Mouse (Mus musculus) MN1 (cell line): ENCODE measurements around the gene Kif27.
A peak's percentile ranks its signal among the peaks of the same experiment; 100 is the strongest.
"Not testable (repeated sequence)": the region's sequence is repeated elsewhere in the genome, so short reads cannot be mapped to it uniquely, and the experiment has no call there.

Experiments
- DNase-seq: peaks from one replicate; pipeline ENCODE4 v3.0.0-alpha.2; 2016; ENCODE audit warnings: low spot score

Kif27 gene

DNA sequence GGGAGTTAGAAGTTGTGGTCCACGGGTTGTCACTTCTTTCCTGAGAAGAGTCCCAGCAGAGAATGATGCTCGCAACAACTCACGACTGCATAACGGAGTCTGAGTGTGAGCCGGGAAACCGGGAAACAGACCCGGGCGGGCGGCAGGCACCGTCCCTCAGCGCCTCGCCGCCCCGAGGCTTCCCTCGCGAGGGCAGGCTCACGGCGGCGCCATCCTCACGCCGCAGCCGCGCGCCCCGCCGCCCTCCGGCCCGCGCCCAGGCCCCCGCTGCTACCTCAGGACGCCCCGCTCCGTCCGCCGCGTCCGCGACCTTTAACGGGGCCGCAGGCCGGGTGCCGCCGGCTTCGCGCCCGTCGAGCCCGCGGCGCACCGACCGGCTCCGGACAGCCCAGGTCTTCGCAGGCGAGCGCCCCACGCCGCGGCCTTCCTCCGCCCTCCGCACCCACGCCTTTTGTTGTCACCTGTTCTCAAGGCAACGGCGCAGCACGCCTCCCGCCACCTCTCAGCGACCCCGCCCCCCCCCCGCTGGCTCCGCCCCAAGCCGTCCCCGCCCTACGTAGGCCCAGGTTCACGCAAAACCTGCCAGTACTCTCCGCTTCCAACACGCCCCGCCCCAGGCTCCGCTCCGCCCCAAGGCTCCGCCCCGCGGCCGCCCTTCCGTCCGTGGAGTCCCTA, at the start of gene Kif27:
Gene Kif27, minus strand, starts transcription at position 494 of the 675 bp plus-strand sequence.
- peak; percentile 54 for DNase-seq

DNA sequence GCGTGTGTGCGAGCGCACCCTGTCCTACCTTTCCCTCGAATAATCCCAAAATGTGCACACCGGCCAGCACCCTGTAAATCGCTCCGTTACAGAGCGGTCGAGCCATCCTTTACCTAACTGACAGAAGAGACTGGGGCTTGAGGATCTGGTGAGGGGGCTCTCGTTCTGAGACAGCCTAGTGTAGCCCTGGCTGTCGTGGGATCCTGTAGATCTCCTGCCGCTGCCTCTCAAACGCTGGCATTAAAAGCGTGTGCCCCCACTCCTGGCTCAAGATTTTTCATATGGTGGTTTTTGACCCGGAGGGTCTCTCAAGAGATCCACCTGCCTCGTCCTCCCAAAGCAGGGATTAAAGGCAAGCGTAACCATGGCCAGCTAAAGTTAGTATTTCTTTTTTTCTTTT, 44.3 kb upstream of the Kif27 start, which contains the start of gene Hnrnpk:
Gene Hnrnpk, minus strand, starts transcription at position 101 of the 400 bp plus-strand sequence.
- not testable (repeated sequence) for DNase-seq

DNA sequence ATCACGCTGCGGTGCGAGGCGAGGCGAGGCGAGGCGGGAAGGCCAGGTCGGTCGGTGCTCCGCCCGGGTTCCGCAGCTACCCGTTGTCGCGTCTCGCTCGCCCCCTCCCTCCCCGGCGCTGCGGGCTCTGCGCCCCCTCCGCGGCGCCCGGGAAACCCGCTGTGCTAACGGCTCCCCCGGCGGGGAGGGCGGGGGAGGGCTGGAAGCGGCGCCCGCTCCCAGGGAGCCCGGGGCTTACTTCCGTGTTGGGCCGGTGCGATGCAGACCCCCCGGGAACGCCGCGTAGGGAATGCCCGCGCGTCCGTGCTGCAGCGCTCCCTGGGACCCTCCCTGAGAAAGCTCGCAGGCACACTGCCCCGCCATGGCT, 43.8 kb upstream of the Kif27 start:
- no peak for DNase-seq

DNA sequence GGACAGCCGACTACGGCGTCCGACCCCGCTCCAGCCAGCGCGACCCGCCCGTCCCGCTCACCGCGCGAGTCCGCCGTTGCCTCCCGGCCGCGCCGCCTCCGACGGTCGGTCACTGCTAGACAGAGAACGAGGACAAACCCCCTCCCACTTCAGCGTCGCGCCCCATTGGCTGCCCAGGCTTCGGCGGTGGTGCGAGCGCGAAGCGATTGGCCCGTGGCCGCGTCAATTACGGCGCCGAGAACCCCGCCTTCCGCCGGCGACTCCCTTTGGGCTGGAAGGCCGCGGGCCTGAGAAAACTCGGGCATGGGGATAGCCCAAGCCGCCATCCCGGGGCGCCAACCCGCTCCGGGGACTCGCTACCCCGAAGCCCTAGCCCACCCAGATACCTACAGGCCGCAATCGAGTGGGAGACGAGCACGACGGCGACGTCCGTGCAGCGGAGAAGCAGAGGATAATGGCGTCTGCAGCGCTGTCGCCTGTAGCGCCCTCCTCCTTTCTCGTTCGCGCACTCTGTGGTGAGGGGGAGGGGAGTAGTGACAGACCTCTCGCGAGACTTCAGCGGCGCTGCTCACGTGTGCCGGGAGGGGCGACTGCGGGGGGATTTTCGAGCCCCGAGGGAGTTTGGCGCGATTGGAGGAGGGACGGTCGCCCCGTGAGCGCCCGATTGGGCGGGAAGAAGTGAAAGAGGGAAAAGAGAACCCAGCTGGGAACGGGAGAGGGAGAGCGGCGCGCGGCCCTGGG, 43.3 kb upstream of the Kif27 start, which contains the start of gene Rmi1:
Gene Rmi1, plus strand, starts transcription at position 246 of the 741 bp plus-strand sequence.
- peak; percentile 99 for DNase-seq

DNA sequence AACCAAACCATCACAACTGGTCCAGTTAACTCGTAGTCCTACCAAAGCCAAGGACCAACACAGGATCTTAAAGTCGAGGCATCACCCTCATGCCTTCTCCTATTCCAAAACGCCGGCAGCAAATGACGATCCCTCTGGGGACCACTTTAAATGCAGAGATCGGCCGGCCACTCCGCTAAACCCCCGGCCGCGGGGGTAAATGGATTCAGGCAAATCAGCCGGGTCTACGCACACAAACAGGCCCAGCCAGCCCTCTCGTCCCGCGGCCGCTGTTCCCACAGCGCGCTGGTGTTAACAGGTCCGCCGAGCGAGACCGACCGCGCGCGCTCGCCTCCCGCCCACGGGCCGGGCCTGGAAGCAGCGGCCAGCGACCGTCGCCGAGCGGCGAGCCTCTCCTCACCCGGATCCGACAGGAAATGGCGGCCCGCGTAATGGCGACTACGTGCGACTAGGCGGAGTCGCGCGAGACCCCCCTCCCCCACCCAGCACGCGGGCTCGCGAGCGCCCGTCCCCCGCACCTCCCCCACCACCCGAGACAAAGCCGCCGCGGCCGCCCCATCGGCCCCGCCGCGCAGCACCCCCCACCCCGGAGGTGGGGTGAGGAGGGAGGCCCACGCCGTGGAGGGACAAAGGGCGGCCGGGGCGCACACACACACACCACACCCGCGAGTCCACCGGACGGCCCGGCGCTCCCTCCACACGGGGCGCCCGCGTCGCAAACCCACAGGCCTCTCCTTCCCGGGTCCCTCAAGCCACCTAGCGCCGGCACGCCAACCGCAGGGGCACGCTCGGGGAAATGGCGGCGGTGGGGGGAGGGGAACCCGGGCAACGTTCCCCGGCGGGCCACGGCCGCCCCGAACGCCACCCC, 42.4 kb upstream of the Kif27 start:
- peak; percentile 82 for DNase-seq

DNA sequence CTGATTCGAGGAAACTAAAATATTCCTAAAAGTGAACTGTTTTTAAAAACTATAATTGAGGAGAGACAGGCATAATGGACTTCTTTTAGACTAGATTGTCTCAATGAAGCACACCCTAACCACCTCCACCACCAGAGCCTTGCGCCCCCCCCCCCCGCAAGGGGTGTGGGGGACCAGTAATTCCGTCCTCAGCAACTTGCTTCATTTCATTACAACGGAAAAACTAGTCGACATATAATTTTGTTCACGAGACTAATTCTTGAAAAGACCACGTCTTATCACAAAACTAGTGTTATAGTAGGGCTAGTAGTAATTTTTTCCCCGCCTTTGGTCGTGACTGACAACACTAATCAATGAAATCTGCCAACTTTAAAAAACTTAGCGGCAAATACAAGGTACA, 41.7 kb upstream of the Kif27 start:
- DNase-seq = no peak

DNA sequence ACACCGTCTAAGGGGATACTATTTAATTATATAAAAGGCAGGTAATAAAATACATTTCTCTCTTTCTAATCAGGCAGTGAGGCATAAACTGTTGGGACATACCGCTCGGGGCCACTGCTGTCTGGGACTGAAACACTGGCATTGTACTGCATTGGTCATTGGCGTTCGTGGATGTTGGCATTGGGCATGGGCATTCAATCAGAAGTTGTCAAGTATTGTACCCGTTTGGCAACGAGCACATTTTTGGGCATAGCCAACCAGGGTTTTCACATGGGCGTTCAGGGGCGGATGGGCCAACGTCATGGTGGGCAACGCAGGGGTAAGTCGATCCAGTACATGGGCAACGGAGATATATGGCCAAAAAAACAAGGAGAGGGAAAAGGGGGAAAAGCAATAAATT, 38.7 kb upstream of the Kif27 start:
- no peak for DNase-seq

DNA sequence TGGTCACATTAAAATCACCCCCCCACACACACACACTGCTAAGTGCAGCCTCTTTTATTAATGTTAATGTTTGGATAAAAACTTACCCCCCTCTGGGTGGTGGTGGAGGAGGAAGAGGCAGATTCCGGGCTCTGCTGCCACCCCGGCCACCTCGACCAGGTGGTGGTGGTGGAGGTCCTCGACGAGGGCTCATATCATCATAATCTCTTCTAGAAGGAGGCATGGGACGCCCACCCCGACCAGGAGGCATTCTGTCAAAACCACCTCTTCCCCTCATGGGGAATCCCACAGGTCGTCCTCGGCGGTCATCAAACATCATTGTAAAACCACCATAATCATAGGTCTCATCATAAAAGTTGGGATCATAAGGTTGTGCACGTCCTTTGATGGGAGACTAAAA, 35.5 kb upstream of the Kif27 start:
- not testable (repeated sequence) for DNase-seq

DNA sequence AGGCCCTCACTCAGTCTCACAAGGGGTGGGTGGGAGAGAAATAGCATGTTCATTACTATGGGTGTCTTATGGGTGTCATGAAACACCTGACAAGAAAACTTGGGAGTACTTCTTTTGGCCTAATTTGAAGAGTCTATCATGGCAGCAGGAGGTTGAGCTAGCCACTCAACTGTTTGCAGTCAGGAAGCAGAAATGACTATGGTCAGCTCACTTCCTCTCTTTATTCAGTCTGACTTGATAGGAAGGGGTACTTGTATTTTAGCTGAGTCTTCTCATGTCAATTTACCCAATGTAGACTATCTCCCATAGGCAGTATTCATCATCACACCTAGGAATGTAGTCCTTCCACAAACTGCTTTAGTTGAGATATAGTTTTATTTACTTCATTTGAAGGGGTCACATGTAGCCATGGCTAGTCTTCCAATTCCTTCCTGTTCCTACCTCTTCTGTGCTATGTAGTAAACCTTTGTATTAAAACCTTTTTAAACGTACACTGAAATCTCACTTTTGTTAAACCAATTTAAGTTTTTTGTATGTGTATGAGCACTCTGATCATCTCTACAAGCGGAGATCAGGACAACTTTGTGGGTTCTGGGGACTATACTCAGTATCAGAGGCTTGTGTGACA, 30.5 kb upstream of the Kif27 start:
- DNase-seq = no peak

DNA sequence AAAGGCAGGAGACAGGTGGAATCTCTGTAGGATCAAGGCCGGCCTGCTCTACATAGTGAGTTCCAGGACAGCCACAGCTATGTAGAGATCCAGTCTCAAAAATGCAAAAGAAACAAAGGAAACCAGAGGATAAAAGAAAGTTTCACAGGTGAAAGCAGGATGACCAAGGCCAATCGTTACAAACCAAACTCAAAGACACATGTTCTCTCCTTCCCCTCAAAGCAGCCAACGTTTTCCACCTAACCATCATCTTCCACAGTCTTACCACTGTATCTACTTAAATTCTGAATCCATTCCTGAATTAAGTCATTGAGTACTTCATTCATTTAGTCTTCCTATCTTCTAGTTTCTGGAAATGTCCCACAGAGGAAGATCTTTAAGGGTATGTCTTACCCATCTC, 29.5 kb upstream of the Kif27 start:
- DNase-seq = no peak

DNA sequence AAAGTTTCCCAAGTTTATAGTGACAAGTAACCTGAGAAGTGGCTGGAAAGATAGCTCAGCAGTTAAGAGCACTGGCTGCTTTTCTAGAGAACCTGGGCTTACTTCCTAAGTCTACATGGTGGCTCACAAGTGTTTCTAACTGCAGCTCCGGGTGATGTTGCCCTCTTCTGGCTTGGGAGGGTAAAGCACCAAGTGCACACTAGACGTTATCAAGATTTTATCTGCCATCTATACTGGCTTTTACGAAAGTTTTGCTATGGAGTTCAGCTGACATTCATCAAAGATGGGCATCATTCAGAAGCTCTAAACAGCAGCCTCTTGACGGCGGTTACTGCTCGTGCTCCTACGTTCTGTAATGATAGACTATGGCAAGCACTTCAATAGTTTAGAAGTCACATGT, 29.0 kb upstream of the Kif27 start:
- DNase-seq = peak; percentile 71

DNA sequence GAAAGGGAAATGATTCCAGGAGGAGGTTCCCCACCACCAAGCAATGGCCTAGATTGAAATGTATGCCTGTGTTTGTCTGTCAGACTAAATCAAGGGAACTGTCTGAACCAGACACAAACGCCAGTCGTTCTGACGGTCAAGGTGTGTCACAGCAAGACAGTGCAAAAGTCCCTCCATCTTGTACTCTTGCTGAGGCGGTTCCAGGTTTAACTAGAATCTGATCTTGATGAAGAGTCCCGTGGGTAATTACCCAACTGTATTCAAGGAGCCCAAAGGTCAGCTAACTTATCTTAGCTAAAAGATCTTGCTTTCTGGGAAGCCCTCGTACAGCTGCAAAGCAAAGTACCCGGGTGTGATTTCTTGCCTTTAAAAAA, 26.6 kb upstream of the Kif27 start:
- DNase-seq = no peak

DNA sequence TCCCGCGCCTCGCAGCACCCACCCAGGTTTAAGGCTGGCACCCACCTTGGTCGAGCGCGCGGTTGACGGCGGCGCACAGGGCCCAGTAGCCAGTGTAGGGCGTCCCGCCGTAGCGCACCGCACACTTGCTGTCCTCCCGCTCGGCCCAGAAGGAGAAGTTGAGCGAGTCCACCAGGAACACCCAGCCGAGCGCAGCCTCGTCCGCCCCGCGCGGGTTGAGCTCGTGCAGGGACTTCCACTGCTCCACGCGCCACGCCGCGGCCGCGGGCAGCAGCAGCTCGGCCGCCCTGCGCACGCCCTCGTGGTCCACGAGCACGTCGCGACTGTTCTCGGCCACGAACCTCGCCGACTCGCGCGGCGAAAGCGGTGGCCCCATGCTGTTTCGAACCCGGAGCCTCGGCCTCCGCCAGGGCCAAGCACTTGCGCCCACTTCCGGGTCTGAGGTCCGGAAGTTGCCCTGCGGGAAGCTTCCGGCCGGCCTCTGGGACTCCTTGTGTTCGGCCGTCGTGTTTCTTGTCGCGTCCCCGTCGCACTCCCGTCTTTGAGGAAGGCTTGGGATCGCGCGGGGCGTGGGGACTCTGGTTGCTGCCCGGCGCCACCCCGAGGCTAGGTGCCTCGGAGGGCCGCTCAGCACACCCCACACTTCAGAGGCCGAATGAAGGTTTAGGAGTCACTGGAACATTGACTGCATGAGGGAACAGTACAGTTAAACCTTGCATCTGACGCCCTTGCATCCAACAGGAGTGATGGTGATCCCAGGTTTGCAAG, 26.0 kb upstream of the Kif27 start, which contains the start of gene 2210016F16Rik:
Gene 2210016F16Rik, minus strand, starts transcription at position 447 of the 768 bp plus-strand sequence.
- DNase-seq = peak; percentile 80

DNA sequence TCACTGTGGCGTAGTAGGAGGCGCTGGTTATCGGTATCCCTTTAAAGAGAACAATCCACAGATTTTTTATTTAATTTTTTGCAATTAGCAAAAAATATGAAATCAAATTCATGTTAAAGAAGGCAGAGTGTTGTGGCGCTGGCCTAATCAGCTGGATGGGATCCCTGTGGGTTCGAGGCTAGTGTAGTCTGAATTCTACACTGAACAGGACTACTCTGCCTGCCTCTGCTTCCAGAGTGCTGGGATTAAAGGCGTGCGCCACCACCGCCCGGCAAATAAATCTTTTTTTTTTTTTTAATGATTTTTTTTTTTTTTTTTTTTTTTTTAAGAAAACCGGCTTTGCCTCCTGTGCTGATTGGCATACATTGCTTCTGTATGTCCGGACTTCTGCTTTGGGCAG, 25.4 kb upstream of the Kif27 start:
- no peak for DNase-seq

DNA sequence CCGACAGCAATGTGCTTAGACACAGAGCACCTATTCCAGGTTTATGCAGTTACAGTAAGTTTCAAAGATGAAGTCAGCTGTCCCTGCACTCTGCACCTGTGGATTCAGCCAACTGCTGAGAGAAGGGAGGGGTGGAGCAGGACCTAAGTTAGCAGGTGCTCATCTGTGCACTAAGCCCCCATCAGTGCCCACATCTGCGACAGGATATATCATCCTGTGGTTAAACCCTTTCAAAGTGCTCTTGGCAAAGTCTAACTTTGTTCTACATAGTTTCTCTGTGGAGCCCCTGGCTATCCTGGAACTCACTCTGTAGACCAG, 14.2 kb upstream of the Kif27 start:
- DNase-seq = no peak

DNA sequence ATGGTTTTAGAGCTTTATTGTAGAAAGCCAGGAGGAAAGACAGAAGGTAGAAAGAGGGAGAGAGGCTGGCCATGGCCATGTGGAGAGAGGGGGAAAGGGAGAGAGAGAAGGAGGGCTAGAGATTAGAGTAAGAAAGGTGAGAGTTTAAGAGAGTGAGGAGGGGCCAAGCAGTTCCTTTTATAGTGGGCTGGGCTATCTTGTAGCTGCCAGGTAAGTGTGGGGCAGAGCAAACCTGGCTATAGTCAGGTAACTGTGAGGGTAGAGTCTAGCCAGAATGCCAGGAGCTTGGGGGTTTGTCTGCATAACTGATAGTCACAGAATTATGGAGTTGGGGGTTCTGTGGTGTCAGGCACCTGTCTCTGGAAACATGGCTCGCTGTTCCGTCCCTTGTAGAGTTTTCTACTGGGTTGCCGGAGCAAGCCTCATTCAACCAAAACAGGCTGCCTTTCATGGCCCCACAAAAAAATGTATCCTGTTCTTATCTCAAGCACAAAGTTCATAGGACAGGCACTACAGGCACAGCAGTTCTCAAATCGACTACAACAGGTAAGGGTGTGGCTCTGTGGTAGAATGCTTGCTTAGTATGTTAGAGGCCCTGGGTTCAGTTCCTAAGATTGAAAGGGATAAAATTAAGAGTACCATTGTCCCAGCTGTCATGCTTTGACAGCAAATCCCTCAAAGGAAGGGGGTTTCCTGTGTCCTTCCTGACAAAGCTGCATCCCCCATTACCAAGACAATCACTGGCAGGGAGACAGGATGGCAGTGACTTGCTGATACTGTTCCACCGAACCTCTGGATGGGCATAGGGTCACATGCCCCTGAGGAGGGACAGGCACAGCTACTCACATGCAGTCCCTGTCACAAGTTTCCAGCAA, 13.6 kb upstream of the Kif27 start:
- no peak for DNase-seq

DNA sequence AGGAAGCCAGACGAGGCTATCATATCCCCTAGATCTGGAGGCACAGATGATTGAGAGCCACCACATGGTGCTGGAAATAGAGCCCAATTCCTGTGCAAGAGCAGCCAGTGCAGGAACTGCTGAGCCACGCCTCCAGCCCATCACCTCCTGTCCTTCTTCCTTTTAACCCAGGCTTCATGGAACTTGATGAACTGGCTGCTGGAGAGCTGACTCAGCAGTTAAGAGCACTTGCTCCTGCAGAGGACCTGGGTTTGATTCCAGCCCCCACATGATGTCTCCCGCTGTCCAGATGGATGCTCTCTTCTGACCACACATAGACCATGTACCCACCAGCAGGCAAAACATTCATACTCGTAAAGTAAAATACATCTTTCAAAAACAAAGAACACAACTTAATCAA, 9.9 kb upstream of the Kif27 start:
- no peak for DNase-seq

DNA sequence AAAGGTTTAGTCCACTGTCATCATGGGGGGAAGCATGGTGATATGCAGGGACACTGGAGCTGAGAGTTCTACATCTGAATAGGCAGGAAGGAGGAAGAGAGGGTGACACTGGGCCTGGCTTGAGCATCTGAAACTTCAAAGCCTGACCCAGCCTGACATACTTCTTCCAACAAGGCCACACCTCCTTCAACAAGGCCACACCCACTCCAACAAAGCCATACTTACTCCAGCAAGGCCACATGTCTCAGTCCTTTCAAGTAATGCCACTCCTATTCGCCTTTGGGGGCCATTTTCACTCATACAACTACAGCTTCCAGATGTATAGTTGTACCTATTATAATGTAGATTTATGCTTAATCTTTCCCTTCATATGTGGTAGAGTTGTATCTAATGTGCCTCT, 8.7 kb upstream of the Kif27 start:
- no peak for DNase-seq

DNA sequence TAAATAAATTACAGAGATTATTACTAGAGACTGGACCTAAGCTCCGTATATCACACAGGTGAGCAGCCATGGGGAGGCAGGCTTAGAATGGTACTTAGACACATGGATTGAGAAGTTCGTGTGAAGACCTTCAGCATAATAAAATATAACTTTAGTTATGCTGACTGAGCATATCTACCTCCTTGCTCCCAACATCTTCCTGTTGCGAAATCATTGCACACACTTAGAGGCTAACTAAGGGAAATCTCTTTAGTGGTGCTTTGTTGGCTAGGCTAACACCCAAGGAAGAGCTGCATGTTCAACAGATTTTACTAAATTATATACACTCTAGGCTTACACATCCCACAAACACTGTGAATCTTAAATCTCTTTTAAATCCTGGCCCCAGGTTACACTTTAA, 7.5 kb upstream of the Kif27 start:
- no peak for DNase-seq

DNA sequence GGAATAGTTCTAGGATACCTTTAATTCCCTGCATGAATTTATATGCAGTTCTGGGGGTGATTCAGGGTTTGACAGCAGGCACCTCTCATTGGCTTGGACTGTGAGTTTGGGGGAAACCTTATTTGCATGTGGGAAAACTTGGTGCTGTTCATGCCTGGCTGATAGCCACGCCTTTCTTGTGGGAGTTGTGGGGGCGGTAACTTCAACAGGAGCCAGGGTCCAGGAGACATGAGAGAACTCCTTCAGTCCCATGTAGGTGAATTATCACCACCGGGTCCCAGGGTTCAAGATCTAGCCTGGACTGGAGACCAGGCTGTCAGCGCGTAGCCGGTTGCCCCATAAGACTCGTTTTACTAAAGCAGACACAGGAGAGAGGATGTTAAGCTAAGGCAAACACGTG, 6.3 kb upstream of the Kif27 start:
- not testable (repeated sequence) for DNase-seq
